Mouse (Mus musculus) intestine, postnatal 0 days (tissue): ENCODE measurements around the gene Fis1. TPM values are rescaled to one million over a fixed set of nuclear protein-coding genes. Genes with fewer than 3 reads are reported as not detected.
"Not testable (repeated sequence)": the region's sequence is repeated elsewhere in the genome, so short reads cannot be mapped to it uniquely, and the experiment has no call there.

Experiments
- ATAC-seq: fragments of 200-750 bp; cut with Nextera tagmentation; 2 replicates; pipeline ENCODE4 v1.8.0; 2017; ENCODE audit warnings: mild to moderate bottlenecking, moderate TSS enrichment, moderate library complexity
- H3K27ac ChIP-seq: fragments of 300-500 bp; sonication (generic); 2 replicates; pipeline ENCODE4 v1.5.1; 2014; ENCODE audit warnings: mild to moderate bottlenecking, low read depth, low read length, moderate library complexity
- H3K27me3 ChIP-seq: fragments of 300-500 bp; sonication (generic); replicated peaks from 2 replicates; pipeline ENCODE4 v1.6.1; 2014; ENCODE audit warnings: low read length, mixed read lengths; ENCODE audit not compliant: control insufficient read depth, insufficient read depth
- H3K36me3 ChIP-seq: fragments of 300-500 bp; sonication (generic); 2 replicates; pipeline ENCODE4 v1.6.1; 2014; ENCODE audit warnings: mild to moderate bottlenecking, moderate library complexity; ENCODE audit not compliant: control insufficient read depth, insufficient read depth
- H3K4me1 ChIP-seq: fragments of 300-500 bp; sonication (generic); replicated peaks from 2 replicates; pipeline ENCODE4 v1.6.1; 2014; ENCODE audit warnings: antibody characterized with exemption, low read length, mixed read lengths; ENCODE audit not compliant: control insufficient read depth, insufficient read depth
- H3K4me2 ChIP-seq: fragments of 300-500 bp; sonication (generic); replicated peaks from 2 replicates; pipeline ENCODE4 v1.6.1; 2014; ENCODE audit warnings: low read depth, mild to moderate bottlenecking, moderate library complexity
- H3K4me3 ChIP-seq: fragments of 300-500 bp; sonication (generic); 2 replicates; pipeline ENCODE4 v1.5.1; 2014; ENCODE audit warnings: low read depth, low read length
- H3K9ac ChIP-seq: fragments of 300-500 bp; sonication (generic); 2 replicates; pipeline ENCODE4 v1.6.1; 2014; ENCODE audit warnings: mild to moderate bottlenecking, low read depth, low read length
- H3K9me3 ChIP-seq: fragments of 300-500 bp; sonication (generic); 2 replicates; pipeline ENCODE4 v1.6.1; 2016; ENCODE audit warnings: mixed run types; ENCODE audit not compliant: control insufficient read depth
- CTCF ChIP-seq: sonication (generic); IDR thresholded peaks from 2 replicates; pipeline ENCODE4 v1.5.1; 2016; ENCODE audit warnings: low read depth, mild to moderate bottlenecking, control low read depth, antibody characterized with exemption, moderate library complexity
- WGBS: fragments of 180-500 bp; shearing (Covaris S2); extraction: QIAGEN DNeasy Blood & Tissue Kit; methylation state at CpG from one replicate; pipeline ENCODE4 v1.1.7; 2014; 5-methylcytosine and 5-hydroxymethylcytosine counted together
- polyA plus RNA-seq: library from polyadenylated mRNA; unstranded; fragments of >200 nt; fragmentation: Nextera tagmentation; extraction: Ambion mirVana; gene quantifications from 2 replicates; pipeline ENCODE4 v1.2.1, GENCODE M21; 2015

Gene Fis1
- polyA plus RNA-seq, 1 experiment from 2014 or later, result 318 TPM

- ATAC-seq, result no peak
- no peak for TF ChIP-seq CTCF
- H3K9me3 ChIP-seq, result no peaks in the 10 kb centered on the region
These were observed 5.2 kb upstream of the Fis1 start for GRCm38 (mm10) chr5:136947874-136948273.

GRCm38 (mm10) chr5:136949551-136950336 is 3.3 kb upstream of the Fis1 start:
- not testable (repeated sequence) for ATAC-seq, H3K4me3 ChIP-seq, H3K4me1 ChIP-seq, H3K9ac ChIP-seq, H3K9me3 ChIP-seq, H3K27me3 ChIP-seq, H3K4me2 ChIP-seq, H3K27ac ChIP-seq, H3K36me3 ChIP-seq
- WGBS, result 79% methylated on average over 14 of the region's 14 CpGs

More at GRCm38 (mm10) chr5:136947874-136948273, 5.2 kb upstream of the Fis1 start:
- H3K27me3 ChIP-seq, result no peaks in the 10 kb centered on the region
- H3K4me1 ChIP-seq, result no peaks in the 10 kb centered on the region
- no peak overlapping the region for H3K9ac ChIP-seq
- no peak overlapping the region for H3K4me2 ChIP-seq
- no peak overlapping the region for H3K27ac ChIP-seq
- no peak overlapping the region for H3K4me3 ChIP-seq
- no peaks in the 10 kb centered on the region for H3K36me3 ChIP-seq

GRCm38 (mm10) chr5:136950521-136950920 is 2.6 kb upstream of the Fis1 start:
- no peak overlapping the region for H3K27ac ChIP-seq
- H3K4me1 ChIP-seq, result 0 out of 2 replicates have a peak, but pooled peaks cover 2% of the 10 kb centered on the region
- no peaks in the 10 kb centered on the region for H3K27me3 ChIP-seq
- H3K9ac ChIP-seq, result no peak overlapping the region
- no peak for TF ChIP-seq CTCF
- H3K9me3 ChIP-seq, result no peaks in the 10 kb centered on the region
- H3K4me2 ChIP-seq, result no peak overlapping the region
- ATAC-seq, result no peak
- H3K4me3 ChIP-seq, result no peak overlapping the region
- WGBS, result 90% methylated on average over 6 of the region's 6 CpGs
- no peaks in the 10 kb centered on the region for H3K36me3 ChIP-seq

DNA sequence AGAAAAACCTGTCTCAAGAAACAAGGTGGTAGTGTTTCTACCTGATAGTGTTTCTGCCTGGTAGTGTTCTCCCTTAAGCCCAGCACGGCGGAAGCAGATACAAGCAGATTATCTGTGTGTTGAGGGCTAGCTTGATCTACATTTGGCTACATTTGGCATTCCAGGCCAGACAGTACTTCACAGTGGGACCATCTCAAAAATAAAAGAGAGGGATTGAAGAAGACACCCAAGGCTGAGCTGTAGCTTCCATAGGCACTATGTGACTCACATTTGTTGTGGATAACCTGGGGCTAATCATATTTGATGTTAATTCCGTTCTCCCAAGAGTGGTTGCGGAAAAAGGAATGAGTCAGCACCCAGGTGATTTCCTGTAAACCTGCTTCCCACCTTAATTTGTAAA is 922 bp upstream of the Fis1 start:
- H3K4me1 ChIP-seq, result 0 out of 2 replicates have a peak, but pooled peaks cover 5% of the 10 kb centered on the region
- WGBS, result 64% methylated on average over 4 of the region's 4 CpGs
- no peak overlapping the region for H3K27ac ChIP-seq
- H3K36me3 ChIP-seq, result no peaks in the 10 kb centered on the region
- H3K9ac ChIP-seq, result no peak overlapping the region
- ATAC-seq, result no peak
- H3K27me3 ChIP-seq, result no peaks in the 10 kb centered on the region
- H3K4me3 ChIP-seq, result no peak overlapping the region
- TF ChIP-seq CTCF, result no peak
- H3K4me2 ChIP-seq, result no peak overlapping the region
- H3K9me3 ChIP-seq, result no peaks in the 10 kb centered on the region

- H3K9me3 ChIP-seq, result no peaks in the 10 kb centered on the region
- H3K27me3 ChIP-seq, result no peaks in the 10 kb centered on the region
- H3K27ac ChIP-seq, result peak overlapping the region; percentile 66; the same call in 1 of the 2 replicates
- no peaks in the 10 kb centered on the region for H3K36me3 ChIP-seq
- peak; percentile 15 for ATAC-seq
- TF ChIP-seq CTCF, result no peak
- H3K4me3 ChIP-seq, result peak overlapping the region; percentile 75
- under 1% methylated on average over 12 of the region's 12 CpGs for WGBS
- 0 out of 2 replicates have a peak, but pooled peaks cover 5% of the 10 kb centered on the region for H3K4me1 ChIP-seq
- H3K4me2 ChIP-seq, result peak overlapping the region; percentile 68
- peak overlapping the region; percentile 70 for H3K9ac ChIP-seq
These were observed 421 bp downstream of the Fis1 start for GRCm38 (mm10) chr5:136953440-136953951.

- Histone ChIP-seq H3K27ac (no peak overlapping the region), H3K4me3 (no peak overlapping the region), H3K36me3 (no peaks in the 10 kb centered on the region), H3K9me3 (no peaks in the 10 kb centered on the region), H3K9ac (no peak overlapping the region), H3K4me1 (0 out of 2 replicates have a peak, but pooled peaks cover 5% of the 10 kb centered on the region), H3K27me3 (no peaks in the 10 kb centered on the region), H3K4me2 (no peak overlapping the region)
- TF ChIP-seq CTCF, result no peak
- WGBS, result 82% methylated on average over 4 of the region's 4 CpGs
- no peak for ATAC-seq
These were observed 2.5 kb downstream of the Fis1 start for GRCm38 (mm10) chr5:136955622-136956021.
